Mouse (Mus musculus): ENCODE data around the gene Gtpbp10. TPM values are rescaled to one million over a fixed set of nuclear protein-coding genes. Genes with fewer than 3 reads are reported as not detected.

Gtpbp10 gene
- polyA plus RNA-seq, 1 experiment from 2014 or later = 45.8 TPM

- H3K4me3 ChIP-seq (ENCODE audit: low read depth, low read length) = no peak overlapping the region
- no peak overlapping the region for H3K9ac ChIP-seq (replicated peaks; ENCODE audit: low read length)
- H3K4me1 ChIP-seq (ENCODE audit: control insufficient read depth, insufficient read depth, low read length) = no peaks in the 10 kb centered on the region
- ATAC-seq (replicated peaks; ENCODE audit: insufficient number of reproducible peaks, low FRiP score, low TSS enrichment, low read depth) (no peak), DNase-seq (ENCODE audit: low spot score) (no peak)
- WGBS = 77% methylated on average over 3 of the region's 3 CpGs
- peaks cover 2% of the 10 kb centered on the region for H3K36me3 ChIP-seq (replicated peaks; ENCODE audit: control insufficient read depth, insufficient read depth, low read depth, low read length)
- H3K9me3 ChIP-seq (replicated peaks; ENCODE audit: control insufficient read depth, low read length) = no peaks in the 10 kb centered on the region
- no peaks in the 10 kb centered on the region for H3K27me3 ChIP-seq (ENCODE audit: control insufficient read depth, insufficient read depth, low read length)
- no peak overlapping the region for H3K4me2 ChIP-seq (ENCODE audit: low read depth, low read length)
- no peak overlapping the region for H3K27ac ChIP-seq (replicated peaks; ENCODE audit: low read depth, low read length)
Observed at GRCm38 (mm10) chr5:5539771-5540170, 19.6 kb downstream of the Gtpbp10 start.

- H3K4me1 ChIP-seq (ENCODE audit: control insufficient read depth, insufficient read depth, low read length) = no peaks in the 10 kb centered on the region
- H3K36me3 ChIP-seq (replicated peaks; ENCODE audit: control insufficient read depth, insufficient read depth, low read depth, low read length) = no peaks in the 10 kb centered on the region; the same call in none of the 2 replicates
- H3K27ac ChIP-seq (replicated peaks; ENCODE audit: low read depth, low read length) = no peak overlapping the region
Observed at GRCm38 (mm10) chr5:5536131-5536530, 23.2 kb downstream of the Gtpbp10 start.

GRCm38 (mm10) chr5:5533656-5534420 lies 25.5 kb downstream of the Gtpbp10 start:
- DNase-seq (ENCODE audit: low spot score) (no peak), ATAC-seq (replicated peaks; ENCODE audit: insufficient number of reproducible peaks, low FRiP score, low TSS enrichment, low read depth) (no peak)
- no peak overlapping the region for H3K9ac ChIP-seq (replicated peaks; ENCODE audit: low read length)
- H3K27ac ChIP-seq (replicated peaks; ENCODE audit: low read depth, low read length) = no peak overlapping the region
- H3K36me3 ChIP-seq (replicated peaks; ENCODE audit: control insufficient read depth, insufficient read depth, low read depth, low read length) = no peaks in the 10 kb centered on the region; the same call in 1 of the 2 replicates
- no peak overlapping the region for H3K4me2 ChIP-seq (ENCODE audit: low read depth, low read length)
- no peak overlapping the region for H3K4me3 ChIP-seq (ENCODE audit: low read depth, low read length)
- no peaks in the 10 kb centered on the region for H3K27me3 ChIP-seq (ENCODE audit: control insufficient read depth, insufficient read depth, low read length)
- H3K9me3 ChIP-seq (replicated peaks; ENCODE audit: control insufficient read depth, low read length) = no peaks in the 10 kb centered on the region
- H3K4me1 ChIP-seq (ENCODE audit: control insufficient read depth, insufficient read depth, low read length) = no peaks in the 10 kb centered on the region
- 89% methylated on average over 3 of the region's 3 CpGs for WGBS

More at GRCm38 (mm10) chr5:5536131-5536530, 23.2 kb downstream of the Gtpbp10 start:
- Histone ChIP-seq H3K27me3 (ENCODE audit: control insufficient read depth, insufficient read depth, low read length) (no peaks in the 10 kb centered on the region), H3K4me2 (ENCODE audit: low read depth, low read length) (no peak overlapping the region), H3K9me3 (replicated peaks; ENCODE audit: control insufficient read depth, low read length) (no peaks in the 10 kb centered on the region), H3K9ac (replicated peaks; ENCODE audit: low read length) (no peak overlapping the region), H3K4me3 (ENCODE audit: low read depth, low read length) (no peak overlapping the region)
- 84% methylated on average over 1 of the region's 1 CpGs for WGBS
- no peak for ATAC-seq (replicated peaks; ENCODE audit: insufficient number of reproducible peaks, low FRiP score, low TSS enrichment, low read depth)
- no peak for DNase-seq (ENCODE audit: low spot score)

GRCm38 (mm10) chr5:5515411-5515810 lies 43.9 kb downstream of the Gtpbp10 start:
- H3K4me1 ChIP-seq (ENCODE audit: control insufficient read depth, insufficient read depth, low read length) = no peaks in the 10 kb centered on the region

GRCm38 (mm10) chr5:5514196-5515076 lies 44.9 kb downstream of the Gtpbp10 start, which contains the start of gene Cldn12:
Gene Cldn12 (minus strand): TSS chr5:5514958.
- peak within 1 kb of the TSS; percentile 72 for H3K27ac ChIP-seq (replicated peaks; ENCODE audit: low read depth, low read length)
- peak within 1 kb of the TSS; percentile 74 for H3K4me2 ChIP-seq (ENCODE audit: low read depth, low read length)
- WGBS = under 1% methylated on average over 79 of the region's 79 CpGs
- no peaks in the 10 kb centered on the region for H3K36me3 ChIP-seq (replicated peaks; ENCODE audit: control insufficient read depth, insufficient read depth, low read depth, low read length)
- ATAC-seq (replicated peaks; ENCODE audit: insufficient number of reproducible peaks, low FRiP score, low TSS enrichment, low read depth) (peak; percentile 96), DNase-seq (ENCODE audit: low spot score) (peak; percentile 99)
- no peaks in the 10 kb centered on the region for H3K4me1 ChIP-seq (ENCODE audit: control insufficient read depth, insufficient read depth, low read length)
- H3K9me3 ChIP-seq (replicated peaks; ENCODE audit: control insufficient read depth, low read length) = no peaks in the 10 kb centered on the region
- peak within 1 kb of the TSS; percentile 73 for H3K9ac ChIP-seq (replicated peaks; ENCODE audit: low read length)
- peak within 1 kb of the TSS; percentile 82 for H3K4me3 ChIP-seq (ENCODE audit: low read depth, low read length)
- no peaks in the 10 kb centered on the region for H3K27me3 ChIP-seq (ENCODE audit: control insufficient read depth, insufficient read depth, low read length)

More at GRCm38 (mm10) chr5:5515411-5515810, 43.9 kb downstream of the Gtpbp10 start:
- Histone ChIP-seq H3K27ac (replicated peaks; ENCODE audit: low read depth, low read length) (no peak overlapping the region), H3K9ac (replicated peaks; ENCODE audit: low read length) (no peak overlapping the region), H3K4me3 (ENCODE audit: low read depth, low read length) (no peak overlapping the region), H3K36me3 (replicated peaks; ENCODE audit: control insufficient read depth, insufficient read depth, low read depth, low read length) (no peaks in the 10 kb centered on the region), H3K9me3 (replicated peaks; ENCODE audit: control insufficient read depth, low read length) (no peaks in the 10 kb centered on the region), H3K27me3 (ENCODE audit: control insufficient read depth, insufficient read depth, low read length) (no peaks in the 10 kb centered on the region), H3K4me2 (ENCODE audit: low read depth, low read length) (no peak overlapping the region)
- WGBS = 84% methylated on average over 5 of the region's 5 CpGs
- ATAC-seq (replicated peaks; ENCODE audit: insufficient number of reproducible peaks, low FRiP score, low TSS enrichment, low read depth) (no peak), DNase-seq (ENCODE audit: low spot score) (no peak)

- no peak overlapping the region for H3K9ac ChIP-seq (replicated peaks; ENCODE audit: low read length)
- WGBS = 89% methylated on average over 3 of the region's 3 CpGs
- H3K36me3 ChIP-seq (replicated peaks; ENCODE audit: control insufficient read depth, insufficient read depth, low read depth, low read length) = no peaks in the 10 kb centered on the region
Observed at GRCm38 (mm10) chr5:5511401-5511800, 47.9 kb downstream of the Gtpbp10 start.

GRCm38 (mm10) chr5:5510989-5511388 lies 48.3 kb downstream of the Gtpbp10 start:
- H3K27ac ChIP-seq (replicated peaks; ENCODE audit: low read depth, low read length) = no peak overlapping the region
- no peaks in the 10 kb centered on the region for H3K27me3 ChIP-seq (ENCODE audit: control insufficient read depth, insufficient read depth, low read length)
- ATAC-seq (replicated peaks; ENCODE audit: insufficient number of reproducible peaks, low FRiP score, low TSS enrichment, low read depth) = no peak
- no peaks in the 10 kb centered on the region for H3K4me1 ChIP-seq (ENCODE audit: control insufficient read depth, insufficient read depth, low read length)
- no peak overlapping the region for H3K4me3 ChIP-seq (ENCODE audit: low read depth, low read length)
- H3K36me3 ChIP-seq (replicated peaks; ENCODE audit: control insufficient read depth, insufficient read depth, low read depth, low read length) = no peaks in the 10 kb centered on the region
- DNase-seq (ENCODE audit: low spot score) = no peak
- H3K4me2 ChIP-seq (ENCODE audit: low read depth, low read length) = no peak overlapping the region
- H3K9ac ChIP-seq (replicated peaks; ENCODE audit: low read length) = no peak overlapping the region
- 80% methylated on average over 5 of the region's 5 CpGs for WGBS
- H3K9me3 ChIP-seq (replicated peaks; ENCODE audit: control insufficient read depth, low read length) = no peaks in the 10 kb centered on the region

More at GRCm38 (mm10) chr5:5511401-5511800, 47.9 kb downstream of the Gtpbp10 start:
- Histone ChIP-seq H3K4me1 (ENCODE audit: control insufficient read depth, insufficient read depth, low read length) (no peaks in the 10 kb centered on the region), H3K4me3 (ENCODE audit: low read depth, low read length) (no peak overlapping the region), H3K27ac (replicated peaks; ENCODE audit: low read depth, low read length) (no peak overlapping the region), H3K9me3 (replicated peaks; ENCODE audit: control insufficient read depth, low read length) (no peaks in the 10 kb centered on the region), H3K4me2 (ENCODE audit: low read depth, low read length) (no peak overlapping the region), H3K27me3 (ENCODE audit: control insufficient read depth, insufficient read depth, low read length) (no peaks in the 10 kb centered on the region)
- ATAC-seq (replicated peaks; ENCODE audit: insufficient number of reproducible peaks, low FRiP score, low TSS enrichment, low read depth) (no peak), DNase-seq (ENCODE audit: low spot score) (no peak)

Data from embryonic facial prominence, embryonic 11.5 days (tissue).